Comparison of ENCODE assay signal across 8 mouse cellular contexts in the genomic region with DNA sequence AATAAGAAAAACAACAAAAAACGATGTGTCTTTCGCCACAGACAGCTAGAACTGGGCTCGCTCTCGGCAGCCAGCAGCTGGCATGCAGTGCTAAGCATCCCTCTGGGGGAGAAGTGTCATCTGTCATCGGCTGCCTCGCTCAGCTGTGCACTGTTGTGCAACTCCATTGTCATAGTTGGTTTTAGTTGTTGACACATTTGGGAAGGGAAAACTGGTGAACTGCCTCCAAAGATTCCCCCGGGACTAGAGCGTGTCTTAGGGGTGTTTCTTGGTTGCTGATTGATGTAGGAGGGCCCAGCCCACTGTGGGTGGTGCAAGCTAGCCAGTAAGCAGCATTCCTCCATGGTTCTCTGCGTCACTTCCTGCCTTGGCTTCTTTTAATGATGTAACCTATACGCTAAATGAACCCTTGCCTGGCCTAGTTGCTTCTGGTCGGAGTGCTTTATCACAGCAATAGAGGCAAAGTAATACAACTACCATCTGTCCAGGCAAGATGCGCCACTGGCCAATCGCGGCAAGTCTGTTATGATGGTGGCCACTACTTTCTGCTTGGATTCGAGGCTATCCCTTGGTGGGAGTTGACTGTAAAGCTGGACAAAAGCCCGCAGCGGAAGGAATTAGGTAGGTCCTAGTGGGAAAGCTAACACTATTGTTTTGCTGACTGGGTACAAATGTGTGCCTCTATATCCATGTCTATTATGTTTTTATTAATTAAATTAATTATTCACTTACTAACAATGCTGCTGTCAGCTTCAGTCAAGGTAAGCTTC. TPM values are rescaled to one million over a fixed set of nuclear protein-coding genes. Genes with fewer than 3 reads are reported as not detected.
DNase-seq lines count a peak whose midpoint lies in the region; ATAC-seq and TF ChIP-seq lines count a peak whose summit lies in the region.

No protein-coding gene starts in this region.

- TF ChIP-seq CTCF in C2C12 (IDR thresholded peaks at IDR 0.05; ENCODE audit: control insufficient read depth, insufficient read depth, insufficient read length): no peak
- TF ChIP-seq CTCF in liver, postnatal 0 days (IDR thresholded peaks at IDR 0.05; ENCODE audit: low read depth): no peak
- no peak for TF ChIP-seq CTCF in stomach, postnatal 0 days (IDR thresholded peaks at IDR 0.05; ENCODE audit: low read depth)

- 70% methylated on average over 17 of the region's 17 CpGs for WGBS in embryonic facial prominence, embryonic 11.5 days
- 68% methylated on average over 17 of the region's 17 CpGs for WGBS in hindbrain, embryonic 10.5 days
- 67% methylated on average over 17 of the region's 17 CpGs for WGBS in liver, postnatal 0 days (ENCODE audit: insufficient replicate concordance)
- WGBS in stomach, postnatal 0 days: 60% methylated on average over 17 of the region's 17 CpGs

- no peaks in the 10 kb centered on the region for H3K27me3 ChIP-seq in C2C12 (ENCODE audit: control insufficient read depth, insufficient read depth, insufficient read length)
- no peaks in the 10 kb centered on the region for H3K27me3 ChIP-seq in embryonic facial prominence, embryonic 11.5 days (ENCODE audit: control insufficient read depth, insufficient read depth, low read length)
- H3K27me3 ChIP-seq in hindbrain, embryonic 10.5 days (ENCODE audit: insufficient read depth, poor library complexity, severe bottlenecking): no peaks in the 10 kb centered on the region
- no peaks in the 10 kb centered on the region for H3K27me3 ChIP-seq in liver, postnatal 0 days (ENCODE audit: insufficient read depth, low read length)
- no peaks in the 10 kb centered on the region for H3K27me3 ChIP-seq in stomach, postnatal 0 days (ENCODE audit: control insufficient read depth, insufficient read depth, low read length)

- DNase-seq in cerebellum, postnatal 10 days: peak; percentile 35 to 58
- DNase-seq in cerebellum, adult 8-10 months: no peak
- peak; percentile 12 for DNase-seq in embryonic facial prominence, embryonic 11.5 days (ENCODE audit: low spot score)
- DNase-seq in hindbrain, embryonic 10.5 days (ENCODE audit: low spot score): peak; percentile 51
- DNase-seq in liver, postnatal 0 days: peak; percentile 47
- DNase-seq in stomach, postnatal 0 days (ENCODE audit: low spot score): peak; percentile 24
- DNase-seq in B cell, adult 2 months: no peak

- H3K9me3 ChIP-seq in embryonic facial prominence, embryonic 11.5 days (replicated peaks; ENCODE audit: control insufficient read depth, low read length): no peaks in the 10 kb centered on the region
- H3K9me3 ChIP-seq in hindbrain, embryonic 10.5 days: no peaks in the 10 kb centered on the region
- no peaks in the 10 kb centered on the region for H3K9me3 ChIP-seq in liver, postnatal 0 days (ENCODE audit: low read length)
- no peaks in the 10 kb centered on the region for H3K9me3 ChIP-seq in stomach, postnatal 0 days (ENCODE audit: control insufficient read depth, low read length)

- no peak overlapping the region for H3K4me3 ChIP-seq in C2C12 (ENCODE audit: insufficient read depth, poor library complexity, severe bottlenecking)
- no peak overlapping the region for H3K4me3 ChIP-seq in embryonic facial prominence, embryonic 11.5 days (ENCODE audit: low read depth, low read length)
- H3K4me3 ChIP-seq in hindbrain, embryonic 10.5 days: no peak overlapping the region
- no peak overlapping the region for H3K4me3 ChIP-seq in liver, postnatal 0 days (ENCODE audit: low read depth, low read length)
- H3K4me3 ChIP-seq in stomach, postnatal 0 days (ENCODE audit: low read depth, low read length): no peak overlapping the region

- ATAC-seq in embryonic facial prominence, embryonic 11.5 days (replicated peaks; ENCODE audit: insufficient number of reproducible peaks, low FRiP score, low TSS enrichment, low read depth): no peak; the same call in 1 of the 2 replicates
- ATAC-seq in liver, postnatal 0 days: peak; percentile 74
- peak; percentile 55; the same call in 1 of the 2 replicates for ATAC-seq in stomach, postnatal 0 days (ENCODE audit: low FRiP score, low TSS enrichment)

- H3K79me2 ChIP-seq in C2C12 (ENCODE audit: control insufficient read depth, insufficient read depth): no peaks in the 10 kb centered on the region

- H3K36me3 ChIP-seq in C2C12 (ENCODE audit: control insufficient read depth, insufficient read depth): peaks cover 18% of the 10 kb centered on the region
- H3K36me3 ChIP-seq in embryonic facial prominence, embryonic 11.5 days (replicated peaks; ENCODE audit: control insufficient read depth, insufficient read depth, low read depth, low read length): no peaks in the 10 kb centered on the region
- H3K36me3 ChIP-seq in hindbrain, embryonic 10.5 days: no peaks in the 10 kb centered on the region
- peaks cover 96% of the 10 kb centered on the region for H3K36me3 ChIP-seq in liver, postnatal 0 days (replicated peaks; ENCODE audit: insufficient read depth, low read length)
- no peaks in the 10 kb centered on the region; the same call in 1 of the 2 replicates for H3K36me3 ChIP-seq in stomach, postnatal 0 days (ENCODE audit: control insufficient read depth, insufficient read depth, low read length)

- H3K79me3 ChIP-seq in C2C12 (ENCODE audit: low read depth): no peaks in the 10 kb centered on the region

- H3K9ac ChIP-seq in embryonic facial prominence, embryonic 11.5 days (replicated peaks; ENCODE audit: low read length): no peak overlapping the region
- no peak overlapping the region for H3K9ac ChIP-seq in liver, postnatal 0 days (replicated peaks)
- H3K9ac ChIP-seq in stomach, postnatal 0 days (ENCODE audit: low read length): no peak overlapping the region

- H3K4me1 ChIP-seq in embryonic facial prominence, embryonic 11.5 days (ENCODE audit: control insufficient read depth, insufficient read depth, low read length): 0 out of 2 replicates have a peak, but pooled peaks cover 4% of the 10 kb centered on the region
- peaks cover 27% of the 10 kb centered on the region for H3K4me1 ChIP-seq in hindbrain, embryonic 10.5 days (replicated peaks)
- H3K4me1 ChIP-seq in liver, postnatal 0 days (ENCODE audit: insufficient read depth): peaks cover 16% of the 10 kb centered on the region
- H3K4me1 ChIP-seq in stomach, postnatal 0 days (replicated peaks; ENCODE audit: control insufficient read depth, insufficient read depth): no peaks in the 10 kb centered on the region

- TF ChIP-seq EP300 in liver, postnatal 0 days (IDR thresholded peaks at IDR 0.05; ENCODE audit: low read depth): no peak
- no peak for TF ChIP-seq EP300 in stomach, postnatal 0 days (optimal IDR thresholded peaks at IDR 0.05)

- H3ac ChIP-seq in C2C12 (ENCODE audit: control insufficient read depth, insufficient read length, low read depth): no peak overlapping the region

- no peak overlapping the region for H3K27ac ChIP-seq in embryonic facial prominence, embryonic 11.5 days (replicated peaks; ENCODE audit: low read depth, low read length)
- peak overlapping the region; percentile 64; the same call in 1 of the 2 replicates for H3K27ac ChIP-seq in hindbrain, embryonic 10.5 days
- H3K27ac ChIP-seq in liver, postnatal 0 days (ENCODE audit: low read depth): no peak overlapping the region
- H3K27ac ChIP-seq in stomach, postnatal 0 days (replicated peaks): 0 out of 2 replicates have a peak overlapping the region, but pooled peaks have one; percentile 2

- H3K4me2 ChIP-seq in embryonic facial prominence, embryonic 11.5 days (ENCODE audit: low read depth, low read length): no peak overlapping the region
- no peak overlapping the region for H3K4me2 ChIP-seq in liver, postnatal 0 days (ENCODE audit: low read depth, low read length)
- H3K4me2 ChIP-seq in stomach, postnatal 0 days (replicated peaks; ENCODE audit: low read depth): no peak overlapping the region

TF ChIP-seq in C2C12, 6 proteins besides CTCF, POLR2A, EP300 and RAD21:
- no peak for TF ChIP-seq MYOG (IDR thresholded peaks at IDR 0.05; ENCODE audit: control insufficient read depth, extremely low read depth, insufficient read length)
- TF ChIP-seq CEBPB (IDR thresholded peaks at IDR 0.05; ENCODE audit: low read depth): peak; percentile 85
- TF ChIP-seq MAX (IDR thresholded peaks at IDR 0.05): no peak

RNA-seq across cellular contexts. Expression of gene Lgals9, which starts 11.2 kb away (rescaled TPM):
- polyA plus RNA-seq in C2C12 (2012; fragmentation: generic; extraction: Trizol): 22.7 TPM
- polyA plus RNA-seq in embryonic facial prominence, embryonic 11.5 days (2014; fragmentation: Nextera tagmentation; extraction: Ambion mirVana): 5.1 and 6.0 TPM in 2 replicates
- 4.3 and 5.7 TPM in 2 replicates for polyA plus RNA-seq in hindbrain, embryonic 10.5 days (2016; fragmentation: Nextera tagmentation; extraction: Ambion mirVana)
- 361 and 373 TPM in 2 replicates for polyA plus RNA-seq in liver, postnatal 0 days (2015; fragmentation: Nextera tagmentation; extraction: Ambion mirVana)
- polyA plus RNA-seq in stomach, postnatal 0 days (2015; fragmentation: Nextera tagmentation; extraction: Ambion mirVana): 412 and 435 TPM in 2 replicates

RNA-seq across cellular contexts. Expression of gene Nos2, which starts 53.0 kb away (rescaled TPM):
- polyA plus RNA-seq in C2C12 (2012; fragmentation: generic; extraction: Trizol): 0.02 TPM
- polyA plus RNA-seq in embryonic facial prominence, embryonic 11.5 days (2014; fragmentation: Nextera tagmentation; extraction: Ambion mirVana): 0.49 and 1.0 TPM in 2 replicates
- polyA plus RNA-seq in hindbrain, embryonic 10.5 days (2016; fragmentation: Nextera tagmentation; extraction: Ambion mirVana): 0.71 and 1.1 TPM in 2 replicates
- not detected in 2 replicates for polyA plus RNA-seq in liver, postnatal 0 days (2015; fragmentation: Nextera tagmentation; extraction: Ambion mirVana)
- polyA plus RNA-seq in stomach, postnatal 0 days (2015; fragmentation: Nextera tagmentation; extraction: Ambion mirVana): 0.27 TPM in 2 replicates

Comparison
In these comparisons a context has a peak if more than half of its experiments do, and no peak if none do; other contexts are left out.
1. DNase-seq: peak in cerebellum, postnatal 10 days (2 of 2), embryonic facial prominence, embryonic 11.5 days (single experiment), hindbrain, embryonic 10.5 days (single experiment), liver, postnatal 0 days (single experiment) and stomach, postnatal 0 days (single experiment); none in cerebellum, adult 8-10 months (single experiment) and B cell, adult 2 months (0 of 2).
2. H3K27ac ChIP-seq: peak in hindbrain, embryonic 10.5 days (single experiment) and stomach, postnatal 0 days (single experiment); none in embryonic facial prominence, embryonic 11.5 days (single experiment) and liver, postnatal 0 days (single experiment).
3. RNA of gene Lgals9, which starts 11.2 kb away (polyA plus RNA-seq): 412 to 435 TPM in stomach, postnatal 0 days and 361 to 373 TPM in liver, postnatal 0 days; 22.7 TPM in C2C12 (single experiment), 4.3 to 5.7 TPM in hindbrain, embryonic 10.5 days and 5.1 to 6.0 TPM in embryonic facial prominence, embryonic 11.5 days; every median in the first group is over 10 times any median in the second.